ENCODE assay signal across 7 mouse cellular contexts in the genomic region with DNA sequence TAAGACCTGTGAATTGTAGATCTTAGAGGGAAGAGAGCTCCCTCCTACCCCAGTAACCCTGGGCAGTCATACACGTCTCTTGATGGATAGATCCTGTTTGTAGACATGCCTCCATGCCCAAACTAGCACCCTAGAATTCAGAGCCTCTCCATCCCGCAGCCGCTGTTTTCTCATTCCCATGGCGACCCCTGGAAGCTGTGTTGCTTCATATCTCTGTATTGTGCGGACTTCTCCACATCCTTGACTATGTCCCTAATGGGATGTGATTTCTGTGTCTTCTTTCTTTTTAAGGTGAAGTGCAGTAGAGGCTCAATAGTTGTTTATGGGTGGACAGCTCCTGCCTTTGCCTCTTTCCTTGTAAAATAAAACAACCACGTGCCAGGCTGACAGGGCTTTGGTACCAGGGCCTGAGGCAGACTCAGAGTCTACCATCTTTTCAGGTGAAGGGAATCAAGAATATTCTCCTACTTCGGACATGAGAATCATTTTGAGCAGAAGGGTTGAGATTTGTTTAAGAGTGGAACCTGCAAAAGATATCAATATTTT. TPM values are rescaled to one million over a fixed set of nuclear protein-coding genes. Genes with fewer than 3 reads are reported as not detected.
DNase-seq lines count a peak whose midpoint lies in the region; ATAC-seq and TF ChIP-seq lines count a peak whose summit lies in the region.

No protein-coding gene starts in this region.

- H3K4me1 ChIP-seq in lung, embryonic 15.5 days, result peaks cover 29% of the 10 kb centered on the region
- H3K4me1 ChIP-seq in embryonic facial prominence, embryonic 12.5 days, result peaks cover 25% of the 10 kb centered on the region
- peaks cover 20% of the 10 kb centered on the region for H3K4me1 ChIP-seq in hindbrain, postnatal 0 days (ENCODE audit: insufficient read depth, low read length)
- H3K4me1 ChIP-seq in neural tube, embryonic 14.5 days (ENCODE audit: control insufficient read depth, insufficient read depth, low read length), result peaks cover 20% of the 10 kb centered on the region; the same call in 1 of the 2 replicates

- peak overlapping the region; percentile 98 for H3K27ac ChIP-seq in lung, embryonic 15.5 days
- peak overlapping the region; percentile 99 for H3K27ac ChIP-seq in embryonic facial prominence, embryonic 12.5 days
- H3K27ac ChIP-seq in hindbrain, postnatal 0 days, result peak overlapping the region; percentile 97
- H3K27ac ChIP-seq in neural tube, embryonic 14.5 days (ENCODE audit: low read depth, low read length), result peak overlapping the region; percentile 97; the same call in 1 of the 2 replicates

- H3K4me3 ChIP-seq in lung, embryonic 15.5 days, result peak overlapping the region; percentile 53; the same call in 1 of the 2 replicates
- H3K4me3 ChIP-seq in embryonic facial prominence, embryonic 12.5 days, result peak overlapping the region; percentile 58
- H3K4me3 ChIP-seq in hindbrain, postnatal 0 days (ENCODE audit: low read length), result 0 out of 2 replicates have a peak overlapping the region, but pooled peaks have one; percentile 50
- H3K4me3 ChIP-seq in neural tube, embryonic 14.5 days (ENCODE audit: low read depth, low read length), result no peak overlapping the region; the same call in 1 of the 2 replicates

- peak overlapping the region; percentile 68; the same call in 1 of the 2 replicates for H3K9ac ChIP-seq in lung, embryonic 15.5 days
- H3K9ac ChIP-seq in embryonic facial prominence, embryonic 12.5 days, result peak overlapping the region; percentile 64; the same call in 1 of the 2 replicates
- peak overlapping the region; percentile 51 for H3K9ac ChIP-seq in hindbrain, postnatal 0 days (replicated peaks; ENCODE audit: low read length)
- 0 out of 2 replicates have a peak overlapping the region, but pooled peaks have one; percentile 84 for H3K9ac ChIP-seq in neural tube, embryonic 14.5 days (replicated peaks; ENCODE audit: low read depth, low read length)

- H3K36me3 ChIP-seq in lung, embryonic 15.5 days, result no peaks in the 10 kb centered on the region
- no peaks in the 10 kb centered on the region for H3K36me3 ChIP-seq in embryonic facial prominence, embryonic 12.5 days
- no peaks in the 10 kb centered on the region for H3K36me3 ChIP-seq in hindbrain, postnatal 0 days (ENCODE audit: insufficient read depth, low read length)
- no peaks in the 10 kb centered on the region for H3K36me3 ChIP-seq in neural tube, embryonic 14.5 days (ENCODE audit: control insufficient read depth, insufficient read depth, low read length)

- no peak for DNase-seq in lung, adult 18-20 months
- DNase-seq in hindbrain, postnatal 0 days (ENCODE audit: low spot score), result no peak
- DNase-seq in layer of hippocampus, adult 18-20 months (ENCODE audit: low spot score in 2 of 2), result no peak
- no peak for DNase-seq in cerebellum, adult 8-10 months

- no peak for ATAC-seq in lung, embryonic 15.5 days (ENCODE audit: borderline replicate concordance, extremely low read depth, low FRiP score, low TSS enrichment)
- no peak for ATAC-seq in embryonic facial prominence, embryonic 12.5 days (ENCODE audit: insufficient number of reproducible peaks, insufficient read depth, low FRiP score, low TSS enrichment)
- ATAC-seq in hindbrain, postnatal 0 days, result no peak
- ATAC-seq in neural tube, embryonic 14.5 days (ENCODE audit: low read depth), result no peak

- WGBS in lung, embryonic 15.5 days, result 61% methylated on average over 7 of the region's 7 CpGs
- WGBS in embryonic facial prominence, embryonic 12.5 days, result 77% methylated on average over 7 of the region's 7 CpGs
- WGBS in hindbrain, postnatal 0 days, result 68% methylated on average over 7 of the region's 7 CpGs
- 71% methylated on average over 7 of the region's 7 CpGs for WGBS in neural tube, embryonic 14.5 days

- no peak for TF ChIP-seq CTCF in hindbrain, postnatal 0 days (IDR thresholded peaks at IDR 0.05; ENCODE audit: low read depth)

- peak overlapping the region; percentile 75 for H3K4me2 ChIP-seq in lung, embryonic 15.5 days
- H3K4me2 ChIP-seq in embryonic facial prominence, embryonic 12.5 days (replicated peaks), result peak overlapping the region; percentile 88
- H3K4me2 ChIP-seq in hindbrain, postnatal 0 days (ENCODE audit: low read depth, low read length), result peak overlapping the region; percentile 77
- H3K4me2 ChIP-seq in neural tube, embryonic 14.5 days (ENCODE audit: low read depth, low read length), result peak overlapping the region; percentile 77; the same call in 1 of the 2 replicates

- peaks cover 5% of the 10 kb centered on the region; the same call in 1 of the 2 replicates for H3K27me3 ChIP-seq in lung, embryonic 15.5 days
- H3K27me3 ChIP-seq in embryonic facial prominence, embryonic 12.5 days, result no peaks in the 10 kb centered on the region
- no peaks in the 10 kb centered on the region for H3K27me3 ChIP-seq in hindbrain, postnatal 0 days (ENCODE audit: insufficient read depth, low read length)
- no peaks in the 10 kb centered on the region for H3K27me3 ChIP-seq in neural tube, embryonic 14.5 days (ENCODE audit: control insufficient read depth, insufficient read depth, low read length)

- no peaks in the 10 kb centered on the region for H3K9me3 ChIP-seq in lung, embryonic 15.5 days
- no peaks in the 10 kb centered on the region for H3K9me3 ChIP-seq in embryonic facial prominence, embryonic 12.5 days
- H3K9me3 ChIP-seq in hindbrain, postnatal 0 days (ENCODE audit: low read length), result no peaks in the 10 kb centered on the region
- no peaks in the 10 kb centered on the region for H3K9me3 ChIP-seq in neural tube, embryonic 14.5 days (ENCODE audit: control insufficient read depth, low read length)

RNA-seq across cellular contexts. Expression of gene Hist2h4, which starts 1.4 kb away (rescaled TPM):
- polyA plus RNA-seq in lung, embryonic 15.5 days (2015; fragmentation: Nextera tagmentation; extraction: Ambion mirVana), result 15.9 and 16.1 TPM in 2 replicates
- 13.6 and 17.2 TPM in 2 replicates for polyA plus RNA-seq in embryonic facial prominence, embryonic 12.5 days (2016; fragmentation: Nextera tagmentation; extraction: Ambion mirVana)
- total RNA-seq in hindbrain, postnatal 0 days (2014; rRNA removed), result 127 and 159 TPM in 2 replicates
- polyA plus RNA-seq in hindbrain, postnatal 0 days (2015; fragmentation: Nextera tagmentation; extraction: Ambion mirVana), result 10.2 and 10.6 TPM in 2 replicates
- polyA plus RNA-seq in neural tube, embryonic 14.5 days (2014; fragmentation: Nextera tagmentation; extraction: Ambion mirVana), result 4.2 TPM in 2 replicates
- total RNA-seq in layer of hippocampus, adult 18-20 months (2021), result 10 to 100 TPM; 33.3 to 33.7 TPM

RNA-seq across cellular contexts. Expression of gene Hist2h3b, which starts 4.0 kb away (rescaled TPM):
- 87.1 and 95.3 TPM in 2 replicates for polyA plus RNA-seq in lung, embryonic 15.5 days (2015; fragmentation: Nextera tagmentation; extraction: Ambion mirVana)
- polyA plus RNA-seq in embryonic facial prominence, embryonic 12.5 days (2016; fragmentation: Nextera tagmentation; extraction: Ambion mirVana), result 92.4 and 92.9 TPM in 2 replicates
- total RNA-seq in hindbrain, postnatal 0 days (2014; rRNA removed), result 1,585 and 2,263 TPM in 2 replicates
- polyA plus RNA-seq in hindbrain, postnatal 0 days (2015; fragmentation: Nextera tagmentation; extraction: Ambion mirVana), result 15.7 and 22.9 TPM in 2 replicates
- 5.3 and 11.5 TPM in 2 replicates for polyA plus RNA-seq in neural tube, embryonic 14.5 days (2014; fragmentation: Nextera tagmentation; extraction: Ambion mirVana)
- total RNA-seq in layer of hippocampus, adult 18-20 months (2021), result 10 to 100 TPM; 35.3 to 37.8 TPM

RNA-seq across cellular contexts. Expression of gene Hist2h2bb, which starts 5.1 kb away (rescaled TPM):
- 10.1 and 18.0 TPM in 2 replicates for polyA plus RNA-seq in lung, embryonic 15.5 days (2015; fragmentation: Nextera tagmentation; extraction: Ambion mirVana)
- polyA plus RNA-seq in embryonic facial prominence, embryonic 12.5 days (2016; fragmentation: Nextera tagmentation; extraction: Ambion mirVana), result 22.1 and 22.4 TPM in 2 replicates
- total RNA-seq in hindbrain, postnatal 0 days (2014; rRNA removed), result 234 and 397 TPM in 2 replicates
- polyA plus RNA-seq in hindbrain, postnatal 0 days (2015; fragmentation: Nextera tagmentation; extraction: Ambion mirVana), result 1.4 and 2.4 TPM in 2 replicates
- polyA plus RNA-seq in neural tube, embryonic 14.5 days (2014; fragmentation: Nextera tagmentation; extraction: Ambion mirVana), result 2.0 and 2.8 TPM in 2 replicates
- total RNA-seq in layer of hippocampus, adult 18-20 months (2021), result 100 to 1,000 TPM; 146 to 147 TPM

RNA-seq across cellular contexts. Expression of gene Hist2h3c1, which starts 18.0 kb away (rescaled TPM):
- 0.45 and 1.9 TPM in 2 replicates for polyA plus RNA-seq in lung, embryonic 15.5 days (2015; fragmentation: Nextera tagmentation; extraction: Ambion mirVana)
- polyA plus RNA-seq in embryonic facial prominence, embryonic 12.5 days (2016; fragmentation: Nextera tagmentation; extraction: Ambion mirVana), result 0.83 TPM in 1 of 2 replicates, not detected in the other
- not detected in 2 replicates for total RNA-seq in hindbrain, postnatal 0 days (2014; rRNA removed)
- polyA plus RNA-seq in hindbrain, postnatal 0 days (2015; fragmentation: Nextera tagmentation; extraction: Ambion mirVana), result 0.16 TPM in 1 of 2 replicates, not detected in the other
- 0.18 and 0.67 TPM in 2 replicates for polyA plus RNA-seq in neural tube, embryonic 14.5 days (2014; fragmentation: Nextera tagmentation; extraction: Ambion mirVana)
- total RNA-seq in layer of hippocampus, adult 18-20 months (2021), result not detected

RNA-seq across cellular contexts. Expression of gene Hist2h2aa1, which starts 19.2 kb away (rescaled TPM):
- polyA plus RNA-seq in lung, embryonic 15.5 days (2015; fragmentation: Nextera tagmentation; extraction: Ambion mirVana), result 20.4 and 20.5 TPM in 2 replicates
- polyA plus RNA-seq in embryonic facial prominence, embryonic 12.5 days (2016; fragmentation: Nextera tagmentation; extraction: Ambion mirVana), result 19.8 and 19.9 TPM in 2 replicates
- total RNA-seq in hindbrain, postnatal 0 days (2014; rRNA removed), result 1,894 and 2,680 TPM in 2 replicates
- 24.4 and 25.0 TPM in 2 replicates for polyA plus RNA-seq in hindbrain, postnatal 0 days (2015; fragmentation: Nextera tagmentation; extraction: Ambion mirVana)
- 9.7 and 17.4 TPM in 2 replicates for polyA plus RNA-seq in neural tube, embryonic 14.5 days (2014; fragmentation: Nextera tagmentation; extraction: Ambion mirVana)
- 10 to 100 TPM in 1 of 2 experiments, 1 to 10 TPM in 1; 8.7 to 12.8 TPM for total RNA-seq in layer of hippocampus, adult 18-20 months (2021)
